Mouse (Mus musculus): Measurements from ENCODE around the gene BC017158. TPM values are rescaled to one million over a fixed set of nuclear protein-coding genes. Genes with fewer than 3 reads are reported as not detected.

The BC017158 gene
- polyA plus RNA-seq, 2 experiments from 2014 or later: 7.2 to 10.5 TPM

- ATAC-seq: no peak
Observed at GRCm38 (mm10) chr7:128255757-128256156, 42.2 kb downstream of the BC017158 start.

GRCm38 (mm10) chr7:128254978-128255377, 43.0 kb downstream of the BC017158 start:
- ATAC-seq: no peak

GRCm38 (mm10) chr7:128252609-128253008, 45.4 kb downstream of the BC017158 start:
- peak; percentile 49 for ATAC-seq

GRCm38 (mm10) chr7:128251946-128252345, 46.0 kb downstream of the BC017158 start:
- no peak for ATAC-seq

- ATAC-seq: no peak
Observed at GRCm38 (mm10) chr7:128249998-128250397, 48.0 kb downstream of the BC017158 start.

GRCm38 (mm10) chr7:128248081-128249042, 49.6 kb downstream of the BC017158 start:
- ATAC-seq: no peak

GRCm38 (mm10) chr7:128247443-128247842, 50.5 kb downstream of the BC017158 start:
- ATAC-seq: peak; percentile 54

GRCm38 (mm10) chr7:128246496-128247391, 51.2 kb downstream of the BC017158 start, which contains the start of gene Tgfb1i1:
Gene Tgfb1i1 (plus strand): TSS chr7:128246812.
- no peak for ATAC-seq

GRCm38 (mm10) chr7:128245547-128245946, 52.4 kb downstream of the BC017158 start:
- ATAC-seq: no peak

GRCm38 (mm10) chr7:128244410-128245025, 53.5 kb downstream of the BC017158 start:
- no peak for ATAC-seq

- no peak for ATAC-seq
Observed at GRCm38 (mm10) chr7:128243921-128244320, 54.0 kb downstream of the BC017158 start.

- no peak for ATAC-seq
Observed at GRCm38 (mm10) chr7:128242331-128242730, 55.6 kb downstream of the BC017158 start.

- no peak for ATAC-seq
Observed at GRCm38 (mm10) chr7:128240131-128240784, 57.7 kb downstream of the BC017158 start.

GRCm38 (mm10) chr7:128238991-128239390, 59.0 kb downstream of the BC017158 start:
- peak; percentile 10 for ATAC-seq

- ATAC-seq: peak; percentile 79
Observed at GRCm38 (mm10) chr7:128237927-128238778, 59.8 kb downstream of the BC017158 start, which contains the start of gene 9130023H24Rik. Gene 9130023H24Rik (minus strand): TSS chr7:128238031.

- ATAC-seq: no peak
Observed at GRCm38 (mm10) chr7:128237593-128237926, 60.4 kb downstream of the BC017158 start.

- ATAC-seq: peak; percentile 16
Observed at GRCm38 (mm10) chr7:128236856-128237592, 60.9 kb downstream of the BC017158 start, which contains the start of gene Armc5. Gene Armc5 (plus strand): TSS chr7:128237342.

- ATAC-seq: no peak
Observed at GRCm38 (mm10) chr7:128236426-128236825, 61.5 kb downstream of the BC017158 start.

- no peak for ATAC-seq
Observed at GRCm38 (mm10) chr7:128235481-128235880, 62.5 kb downstream of the BC017158 start.

- ATAC-seq: no peak
Observed at GRCm38 (mm10) chr7:128234796-128235195, 63.2 kb downstream of the BC017158 start.
